Mouse (Mus musculus) ES-Bruce4 (cell line): ENCODE measurements around the gene Usp6nl.

Source experiments
- CTCF ChIP-seq: IDR thresholded peaks from one replicate; pipeline ENCODE4 v1.8.1; 2011; ENCODE audit warnings: low read depth, low read length
- POLR2A ChIP-seq: IDR thresholded peaks from one replicate; pipeline ENCODE4 v1.8.1; 2011; ENCODE audit warnings: low read length; ENCODE audit not compliant: insufficient read depth

GRCm38 (mm10) chr2:6466396-6466795, 143.9 kb downstream of the Usp6nl start:
- TF ChIP-seq CTCF, result no peak
- no peak for TF ChIP-seq POLR2A
